ENCODE assay signal across 15 mouse cellular contexts in genomic region chr6:103335683-103336082, GRCm38 (mm10).
"Had no signal": no experiment of that assay in that cellular context is flagged by ENCODE, and none has a peak within 500 bp of the region (broad histone marks: within the 10 kb centered on the region; RNA-seq: fewer than 3 reads in every experiment).

No protein-coding gene starts in this region.

- H3K4me1 ChIP-seq: neural tube, embryonic 12.5 days; neural tube, embryonic 15.5 days; stomach, embryonic 15.5 days had no signal

- H3K27me3 ChIP-seq: neural tube, embryonic 12.5 days; neural tube, embryonic 13.5 days; neural tube, embryonic 15.5 days; stomach, embryonic 15.5 days had no signal

- H3K4me3 ChIP-seq: neural tube, embryonic 12.5 days; neural tube, embryonic 13.5 days; neural tube, embryonic 15.5 days; stomach, embryonic 15.5 days had no signal

- H3K36me3 ChIP-seq: neural tube, embryonic 12.5 days; neural tube, embryonic 13.5 days; neural tube, embryonic 15.5 days; stomach, embryonic 15.5 days had no signal

- DNase-seq: retina, postnatal 1 day; right cerebral cortex, adult 18-20 months; right cerebral cortex, postnatal 14 days; right cerebral cortex, postnatal 25 days; right cerebral cortex, postnatal 4 days; spleen, adult 18-20 months; thymus, adult 18-20 months; thymus, postnatal 14 days; thymus, postnatal 25 days; thymus, postnatal 4 days had no signal

- H3K27ac ChIP-seq: neural tube, embryonic 12.5 days; neural tube, embryonic 13.5 days; neural tube, embryonic 15.5 days; stomach, embryonic 15.5 days; stomach, postnatal 0 days had no signal

- H3K9me3 ChIP-seq: neural tube, embryonic 12.5 days; neural tube, embryonic 13.5 days; neural tube, embryonic 15.5 days; stomach, embryonic 15.5 days had no signal
